Mouse (Mus musculus) kidney, postnatal 25 days (tissue): ENCODE measurements at regions not wholly inside any gene's neighbourhood (a gene's known extent, or its start where the extent isn't known, plus 50 kb on each side); places are given as distances from the start of the nearest gene placed in this dataset.

Experiments used
- DNase-seq, 2 experiments: peaks; one replicate each; pipeline ENCODE4 v3.0.0; 2021; ENCODE audit warnings: mixed read lengths in 2 of 2

GRCm38 (mm10) chr15:67364099-67364756 lies 863.5 kb upstream of the Lrrc6 start:
- DNase-seq, result peak in 1 of 2 experiments; percentile 35

DNA sequence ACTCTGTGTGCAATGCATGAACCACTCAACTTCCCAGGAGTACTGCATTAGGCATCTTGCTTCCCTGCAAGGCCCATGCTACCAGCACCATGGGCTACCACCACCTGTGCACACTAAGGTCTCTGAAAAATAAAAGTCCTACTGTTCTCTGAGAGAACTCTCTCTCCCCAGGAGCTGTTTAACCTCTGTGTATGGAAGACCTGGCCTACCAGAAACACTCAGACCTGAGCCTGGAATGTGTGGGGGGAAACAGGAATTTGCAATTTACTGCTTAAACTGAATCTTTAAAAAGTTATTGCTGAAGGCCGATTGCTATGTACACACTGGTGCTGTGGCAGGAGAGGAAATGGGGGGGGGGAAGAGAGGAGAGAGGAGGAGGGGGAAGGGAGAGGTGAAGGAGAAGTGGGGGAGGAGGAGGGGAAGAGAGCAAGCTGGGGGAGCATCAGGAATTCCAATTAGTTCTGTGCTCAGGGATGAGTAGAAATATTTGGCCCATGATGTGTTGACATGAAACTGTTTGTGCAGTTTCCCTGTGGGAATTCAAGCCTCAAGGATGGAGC lies 860.4 kb upstream of the Lrrc6 start:
- no peak for DNase-seq

DNA sequence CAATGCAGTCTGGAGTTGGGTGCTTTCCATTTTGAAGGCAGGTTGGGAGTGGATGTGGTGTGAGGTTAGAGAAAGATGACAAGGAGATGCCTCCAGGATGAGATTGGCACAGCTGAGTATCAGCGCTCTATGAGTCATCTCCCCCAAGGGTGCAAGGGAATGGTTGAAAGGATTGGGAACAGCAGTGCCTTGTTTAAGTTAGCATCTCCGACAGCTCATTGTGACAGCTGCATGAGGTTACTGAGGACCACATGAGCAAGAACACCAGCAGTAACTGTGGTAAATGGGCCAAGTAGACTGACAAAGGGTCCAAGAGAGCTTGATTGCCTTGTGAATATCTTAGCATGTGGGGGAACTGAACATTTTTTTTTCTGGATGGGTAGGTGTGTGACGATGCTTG lies 857.2 kb upstream of the Lrrc6 start:
- DNase-seq, result no peak

DNA sequence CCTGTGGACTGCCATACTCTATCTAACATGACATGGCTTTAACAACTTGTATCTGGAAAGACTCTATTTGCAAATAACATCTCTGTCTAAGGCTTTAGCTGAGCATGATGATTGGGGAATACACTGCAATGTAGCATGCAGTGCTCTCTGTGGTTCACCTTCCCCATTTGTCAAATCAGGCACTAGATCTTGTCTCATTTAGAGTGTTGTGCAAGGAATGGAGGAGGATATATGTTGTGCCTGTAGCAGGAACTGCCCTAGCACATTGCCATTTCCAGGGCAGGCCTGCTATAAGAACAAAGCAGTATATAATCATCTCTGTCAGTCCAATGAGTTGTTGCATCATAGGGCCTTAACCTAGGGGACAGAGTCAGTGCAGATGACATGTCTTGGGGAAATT lies 854.6 kb upstream of the Lrrc6 start:
- DNase-seq, result no peak

- DNase-seq, result no peak
These were observed 854.0 kb upstream of the Lrrc6 start for GRCm38 (mm10) chr15:67354598-67355159.

DNA sequence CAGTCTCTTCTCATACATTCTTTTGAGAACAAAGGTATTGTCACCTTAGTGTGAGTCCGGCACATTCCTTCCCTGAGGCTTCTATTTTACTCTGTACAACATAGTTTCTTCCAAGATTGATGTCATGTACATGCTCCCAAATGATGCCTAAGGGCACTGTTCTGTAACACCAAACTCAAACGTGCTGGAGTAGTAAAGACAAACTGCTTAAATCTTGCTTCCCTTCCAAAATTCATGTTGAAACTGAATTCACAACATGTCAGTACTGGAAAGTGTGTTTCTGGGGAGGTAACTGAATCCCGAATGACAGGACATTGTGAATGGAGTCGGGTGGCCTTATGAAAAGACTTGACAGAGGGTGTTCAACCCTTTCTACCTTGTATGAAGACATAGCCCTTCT lies 848.8 kb upstream of the Lrrc6 start:
- DNase-seq, result no peak

DNA sequence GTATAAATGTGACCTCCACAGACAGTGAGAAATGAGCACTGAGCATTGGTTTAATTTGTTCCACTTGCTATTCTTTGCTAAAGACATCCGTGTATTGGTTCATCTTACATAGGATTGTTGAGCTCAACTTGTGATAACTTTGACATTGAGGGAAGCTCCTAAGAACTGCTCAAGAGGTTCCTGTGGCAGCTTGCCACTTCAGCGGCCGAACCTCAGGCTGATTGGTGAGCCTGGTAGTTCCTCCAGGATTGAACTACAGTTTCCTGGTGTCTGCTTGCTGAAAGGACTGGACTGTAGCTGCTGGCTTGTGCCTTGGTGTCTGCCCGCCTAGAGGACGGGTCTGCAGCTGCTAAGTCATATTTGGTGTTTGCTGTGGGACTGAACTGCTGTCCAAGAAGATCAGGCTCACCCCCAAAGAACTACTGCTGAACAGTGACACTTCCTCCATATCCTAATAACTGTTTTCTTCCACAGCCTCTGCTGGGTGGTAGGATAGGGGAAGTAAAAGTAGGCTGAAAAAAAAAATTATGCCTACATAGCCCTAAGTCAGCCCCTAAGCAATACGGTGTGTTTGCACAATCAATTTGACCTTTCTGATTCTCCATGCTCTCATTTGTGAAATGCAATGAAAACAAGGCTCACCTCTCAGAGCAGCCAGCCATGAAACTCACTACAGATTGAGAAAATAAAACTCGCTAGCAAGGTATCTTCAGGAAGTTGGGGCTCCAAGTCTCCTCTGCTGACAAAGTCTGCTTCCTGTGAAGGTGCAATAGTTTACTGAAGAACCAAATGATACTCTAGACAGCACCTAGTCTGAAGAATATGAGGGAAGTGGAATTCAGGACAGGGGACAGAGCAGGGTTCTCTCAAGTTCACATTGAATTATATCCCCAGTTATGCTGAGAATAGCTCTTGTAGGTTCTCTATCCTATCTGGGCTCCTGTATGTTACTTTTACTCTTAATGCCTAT lies 844.8 kb upstream of the Lrrc6 start:
- no peak for DNase-seq

GRCm38 (mm10) chr15:67342050-67342449 lies 841.3 kb upstream of the Lrrc6 start:
- DNase-seq, result no peak

DNA sequence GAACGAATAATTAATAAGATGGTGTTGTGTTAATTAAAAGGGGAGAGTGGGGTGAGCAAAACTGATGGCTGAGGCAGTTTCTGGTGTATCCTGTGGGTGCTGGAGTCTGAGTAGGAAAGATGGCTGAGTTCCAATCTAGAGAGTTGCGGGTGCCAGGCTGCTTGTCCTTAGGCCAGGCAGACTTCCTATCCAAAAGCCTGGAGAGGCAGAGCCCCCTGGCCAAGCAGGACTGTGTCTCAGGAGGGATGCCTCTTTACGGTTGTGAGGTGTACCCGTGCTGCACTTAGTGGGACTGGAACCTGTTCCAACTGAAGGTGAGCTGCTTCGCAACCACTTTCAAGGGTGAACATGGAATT lies 836.3 kb upstream of the Lrrc6 start:
- DNase-seq, result no peak

- DNase-seq, result no peak
These were observed 835.8 kb upstream of the Lrrc6 start for GRCm38 (mm10) chr15:67336294-67337039.

GRCm38 (mm10) chr15:67332521-67332920 lies 831.8 kb upstream of the Lrrc6 start:
- no peak for DNase-seq

GRCm38 (mm10) chr15:67320292-67320691 lies 819.6 kb upstream of the Lrrc6 start:
- no peak for DNase-seq

DNA sequence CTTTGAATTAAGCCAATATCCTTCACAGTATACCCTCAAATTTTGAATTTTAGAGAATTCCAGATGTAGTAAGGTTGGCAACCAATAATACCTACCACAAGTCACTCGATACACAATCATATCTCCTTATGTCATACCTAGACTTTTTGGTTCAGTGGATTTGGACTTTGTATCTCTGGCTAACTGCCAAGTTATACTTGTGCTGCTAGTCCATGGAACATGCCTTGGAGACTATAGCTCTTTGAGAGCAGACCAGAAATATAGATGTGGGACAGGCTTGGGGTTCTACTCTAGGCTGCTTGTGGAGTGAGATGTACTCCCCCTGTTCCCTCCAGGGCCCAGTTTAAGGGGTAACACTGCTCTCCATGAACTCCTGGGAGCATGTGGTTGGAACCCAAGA lies 814.5 kb upstream of the Lrrc6 start:
- no peak for DNase-seq

- no peak for DNase-seq
These were observed 812.9 kb upstream of the Lrrc6 start for GRCm38 (mm10) chr15:67313648-67314047.

DNA sequence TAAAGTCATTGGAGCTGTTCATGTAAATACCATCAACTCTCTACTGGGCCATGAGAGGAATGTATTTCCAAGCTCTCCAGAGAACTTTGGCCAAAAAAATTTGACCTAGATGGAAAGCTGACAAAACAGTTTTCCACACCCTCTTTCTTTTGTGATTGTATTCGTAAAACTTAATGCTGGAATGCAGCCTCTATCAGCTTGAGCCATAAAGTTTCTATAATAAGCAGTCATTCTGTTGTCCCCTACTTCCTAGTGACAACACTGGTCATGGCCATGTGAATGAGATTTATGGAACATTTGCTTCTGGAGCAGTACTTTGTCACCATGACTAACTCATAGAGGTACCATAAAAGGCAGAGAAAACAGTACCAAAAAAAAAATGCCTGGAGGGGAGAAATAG lies 805.0 kb upstream of the Lrrc6 start:
- no peak for DNase-seq

DNA sequence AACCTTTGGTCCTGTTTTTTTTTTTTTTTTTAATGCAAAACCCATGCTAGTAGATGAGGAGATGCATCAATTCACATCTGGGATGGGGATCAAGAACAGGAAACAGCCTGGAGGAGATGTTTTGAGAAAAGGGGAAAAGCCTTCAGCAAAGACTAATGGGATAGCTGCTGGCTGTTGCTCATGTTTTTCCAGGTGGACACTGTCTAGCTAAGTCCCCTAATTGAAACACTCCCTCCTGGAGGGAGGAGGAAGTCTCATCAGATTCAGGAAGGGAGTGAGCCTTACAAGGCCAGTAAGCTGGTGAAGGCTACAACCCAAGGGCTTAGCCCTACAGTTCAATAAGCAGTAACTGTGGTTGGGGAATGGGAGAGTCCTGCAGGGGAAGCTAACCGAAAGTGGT lies 803.1 kb upstream of the Lrrc6 start:
- DNase-seq, result no peak

- peak; percentile 48 to 57 for DNase-seq
These were observed 801.2 kb upstream of the Lrrc6 start for GRCm38 (mm10) chr15:67301871-67302363.

GRCm38 (mm10) chr15:67301024-67301423 lies 800.3 kb upstream of the Lrrc6 start:
- no peak for DNase-seq

DNA sequence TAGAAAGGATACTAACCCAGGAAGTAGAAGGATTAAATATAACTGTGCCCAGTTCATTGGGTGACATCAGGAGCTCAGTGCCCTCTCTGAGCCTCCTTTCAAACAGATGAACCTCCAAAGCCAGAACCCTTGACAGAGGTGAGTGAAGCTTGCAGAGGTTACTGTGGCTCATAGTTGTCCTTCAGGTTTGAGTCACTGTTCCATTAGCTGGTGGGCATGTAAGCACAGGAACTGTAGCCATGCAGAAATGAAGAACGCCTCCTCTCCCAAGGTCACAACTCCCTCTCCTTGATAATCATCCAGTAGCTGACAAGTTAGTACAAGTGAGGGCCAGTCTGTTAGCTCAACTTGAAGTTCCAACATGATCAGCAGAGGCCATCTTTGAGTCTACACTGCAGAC lies 794.1 kb upstream of the Lrrc6 start:
- DNase-seq, result no peak

DNA sequence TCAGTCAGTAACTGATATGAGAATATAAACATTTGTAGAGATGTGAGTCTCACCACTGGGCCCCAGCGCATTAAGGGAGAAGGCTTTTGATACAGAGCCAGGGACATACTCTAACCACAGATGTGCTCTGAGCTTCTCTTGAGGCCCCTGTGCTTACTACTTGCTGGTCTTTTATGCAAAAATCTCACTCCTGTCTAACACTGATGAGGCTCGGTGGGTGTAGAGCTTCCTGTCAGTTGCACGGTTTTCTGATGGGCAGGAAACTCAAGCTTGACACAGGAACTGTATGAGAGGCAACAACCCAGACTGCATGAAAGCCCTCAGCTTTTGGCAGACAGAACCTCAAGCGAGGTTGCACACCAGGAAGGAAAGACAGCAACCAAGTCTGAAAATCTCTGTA lies 789.0 kb upstream of the Lrrc6 start:
- DNase-seq, result no peak

DNA sequence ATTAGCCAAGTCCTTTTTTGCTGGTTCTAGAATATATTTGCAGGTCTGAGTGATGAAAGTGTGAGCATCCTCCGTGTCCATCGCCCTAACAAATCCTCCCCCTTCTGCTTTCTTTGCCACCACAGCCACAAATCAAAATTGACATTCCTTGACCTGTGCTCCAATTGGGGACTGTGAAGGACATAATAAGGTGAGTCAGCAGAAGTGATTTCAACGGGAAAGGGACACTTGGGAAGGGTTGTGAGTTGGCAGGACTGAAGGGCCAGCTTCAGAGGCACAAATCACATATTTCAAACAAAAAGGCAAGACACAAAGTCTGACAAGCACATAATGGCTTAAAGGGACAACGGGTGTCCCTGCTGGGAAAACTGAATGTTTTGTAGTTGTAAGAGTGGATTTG lies 784.2 kb upstream of the Lrrc6 start:
- DNase-seq, result no peak

- no peak for DNase-seq
These were observed 782.7 kb upstream of the Lrrc6 start for GRCm38 (mm10) chr15:67283275-67283972.
